Mouse (Mus musculus) right cerebral cortex, postnatal 25 days (tissue): Measurements from ENCODE around the gene E330009J07Rik.

Experiments used
- DNase-seq: peaks from one replicate; pipeline ENCODE4 v3.0.0; 2022

Gene E330009J07Rik

DNA sequence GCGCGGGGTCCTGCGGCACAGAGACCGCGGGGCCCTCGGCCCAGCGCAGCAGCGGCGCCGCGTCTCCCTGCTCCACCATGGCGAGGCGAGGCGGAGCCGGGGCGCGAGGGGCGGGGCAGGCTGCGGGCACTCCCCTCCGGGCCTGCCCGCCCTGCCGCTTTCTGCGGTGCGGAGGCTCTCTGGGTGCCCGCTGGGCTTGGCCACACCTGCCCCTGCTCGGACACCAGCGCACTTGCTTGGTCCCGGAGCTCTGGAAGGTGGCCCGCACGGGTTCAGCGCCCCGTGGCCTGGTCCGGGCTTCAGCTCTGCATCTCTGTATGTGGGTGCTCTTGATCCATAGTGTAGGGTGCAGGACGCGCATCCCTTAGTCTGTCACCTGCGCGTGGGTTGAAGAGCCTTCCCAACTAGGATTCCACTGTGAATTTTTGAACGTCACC is at the start of gene E330009J07Rik:
E330009J07Rik (minus strand) TSS at position 89 of the 437 bp plus-strand sequence.
- peak; percentile 87 for DNase-seq

DNA sequence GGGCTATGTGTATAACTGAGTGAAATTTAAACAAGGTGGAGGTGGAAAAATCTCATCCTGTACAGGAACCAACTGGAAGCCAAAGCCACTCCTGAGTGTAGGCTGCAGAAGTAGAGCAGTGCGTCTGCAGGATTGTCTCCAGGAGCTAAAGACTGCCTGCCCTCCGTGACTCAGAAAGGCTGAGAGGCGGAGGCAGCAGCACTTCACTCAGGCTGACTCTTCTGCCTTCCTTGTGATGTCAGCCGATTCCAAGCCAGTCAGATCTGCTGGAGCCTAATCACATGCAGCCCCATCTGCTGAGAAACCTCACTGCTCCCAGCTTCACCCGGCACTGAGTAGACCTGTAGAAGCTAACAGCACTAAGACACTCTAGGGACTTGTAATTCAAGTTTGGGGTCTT is 46.4 kb upstream of the E330009J07Rik start:
- DNase-seq: no peak

DNA sequence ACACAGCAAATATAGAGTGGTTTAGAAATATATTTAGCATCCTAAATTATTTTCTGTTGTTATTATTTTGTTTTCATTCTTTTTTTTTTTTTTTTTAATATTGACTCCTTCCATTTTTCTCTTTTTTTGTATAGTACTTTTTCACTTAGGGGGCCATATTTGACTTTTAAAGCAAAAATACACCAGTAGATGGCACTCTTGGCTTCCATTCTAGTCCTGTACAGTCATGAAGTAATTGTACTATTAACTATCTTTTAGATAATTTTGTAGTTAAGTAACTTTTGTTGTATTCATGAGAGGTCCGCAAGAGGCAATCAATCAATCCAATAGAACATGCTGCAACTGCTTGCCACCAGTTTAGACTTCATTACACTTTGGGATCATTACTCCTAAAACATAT is 43.8 kb upstream of the E330009J07Rik start:
- no peak for DNase-seq

DNA sequence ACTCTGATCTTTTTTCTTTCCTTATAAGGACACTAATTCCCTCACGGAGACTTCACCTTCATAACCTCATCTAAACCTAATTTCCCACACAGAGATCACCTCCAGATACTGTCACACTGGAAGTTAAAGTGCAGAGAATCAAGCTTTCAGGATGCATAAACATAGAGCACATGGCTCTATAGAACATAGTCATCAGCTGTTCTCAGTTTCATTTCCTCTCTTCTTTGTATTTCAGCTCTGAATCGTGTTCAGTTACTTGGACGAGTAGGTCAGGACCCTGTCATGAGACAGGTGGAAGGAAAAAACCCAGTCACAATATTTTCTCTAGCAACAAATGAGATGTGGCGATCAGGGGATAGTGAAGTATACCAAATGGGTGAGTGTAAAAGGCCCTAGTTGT is 40.2 kb upstream of the E330009J07Rik start:
- DNase-seq: no peak

DNA sequence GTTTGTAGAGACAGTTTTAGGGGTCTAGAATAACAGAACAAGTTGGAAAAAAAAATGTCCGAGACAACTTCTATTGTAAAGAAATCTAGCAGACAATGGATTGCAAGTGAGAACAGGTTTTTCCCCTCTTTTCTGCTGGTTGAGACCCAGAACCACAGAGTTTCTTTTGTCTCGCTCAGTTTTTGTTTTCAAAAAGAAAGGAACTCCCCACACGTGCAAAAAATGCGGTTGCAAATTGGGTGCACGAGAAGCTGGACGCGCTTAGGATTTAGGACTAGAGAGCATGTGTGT is 35.7 kb upstream of the E330009J07Rik start:
- no peak for DNase-seq

DNA sequence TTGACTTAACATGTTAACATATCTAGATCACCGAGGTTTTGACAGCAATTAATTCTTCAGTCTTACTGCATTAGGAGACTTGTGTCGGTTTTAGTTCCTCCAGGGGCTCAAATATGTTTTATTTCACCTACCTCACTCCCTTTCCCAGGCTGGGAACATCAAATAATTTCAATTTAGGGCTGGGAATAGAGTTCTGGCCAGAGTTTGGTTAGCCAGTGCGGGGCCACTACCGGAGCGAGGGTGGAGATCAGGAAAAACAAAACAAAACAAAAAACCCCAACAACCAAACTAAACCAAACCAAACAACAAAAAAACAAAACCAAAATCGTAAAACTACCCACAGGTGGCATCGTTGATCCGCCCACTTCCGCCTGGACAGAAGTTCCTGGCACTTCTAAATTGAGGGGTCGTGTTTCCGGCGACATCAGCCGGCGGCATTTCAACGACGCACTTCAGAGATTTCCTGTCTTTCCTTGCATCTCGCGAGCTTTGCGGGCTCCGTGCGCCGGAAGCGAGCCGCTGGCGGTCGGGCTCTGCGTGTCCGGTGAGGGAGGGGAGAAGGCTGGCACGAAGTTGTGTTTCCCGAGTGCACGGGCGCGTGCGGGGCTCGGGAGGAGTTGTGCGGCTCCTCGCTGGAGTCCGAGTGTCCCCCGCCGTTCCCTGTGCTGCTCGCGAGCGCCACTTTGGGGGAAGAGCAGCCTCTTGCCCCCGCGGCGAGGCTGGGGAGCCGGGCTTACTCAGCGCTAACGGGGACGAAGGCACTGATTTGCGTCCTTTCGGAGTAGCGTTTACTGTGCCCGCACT is 35.2 kb upstream of the E330009J07Rik start, which contains the start of gene Ssbp1:
Ssbp1 (plus strand) TSS at position 437 of the 804 bp plus-strand sequence.
- DNase-seq: peak; percentile 91

DNA sequence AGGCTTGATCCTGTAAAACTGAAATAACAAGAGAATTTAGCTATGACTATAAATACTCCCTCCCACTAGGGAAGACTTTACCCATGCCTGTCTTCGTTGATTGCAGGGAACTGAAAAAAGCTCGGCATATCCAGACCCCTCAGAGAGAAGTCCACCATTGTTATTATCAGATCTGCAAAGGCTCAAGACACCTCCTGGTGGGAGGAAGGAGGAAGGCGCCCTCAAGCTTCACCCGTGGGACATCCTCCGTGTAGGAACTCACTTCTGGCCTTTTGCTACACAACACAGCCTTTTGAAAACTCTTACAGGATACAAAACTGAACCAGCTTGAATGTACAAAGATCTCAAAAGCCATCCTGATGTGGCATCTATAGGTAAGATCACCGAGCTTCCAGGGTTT is 29.8 kb upstream of the E330009J07Rik start:
- DNase-seq: no peak

DNA sequence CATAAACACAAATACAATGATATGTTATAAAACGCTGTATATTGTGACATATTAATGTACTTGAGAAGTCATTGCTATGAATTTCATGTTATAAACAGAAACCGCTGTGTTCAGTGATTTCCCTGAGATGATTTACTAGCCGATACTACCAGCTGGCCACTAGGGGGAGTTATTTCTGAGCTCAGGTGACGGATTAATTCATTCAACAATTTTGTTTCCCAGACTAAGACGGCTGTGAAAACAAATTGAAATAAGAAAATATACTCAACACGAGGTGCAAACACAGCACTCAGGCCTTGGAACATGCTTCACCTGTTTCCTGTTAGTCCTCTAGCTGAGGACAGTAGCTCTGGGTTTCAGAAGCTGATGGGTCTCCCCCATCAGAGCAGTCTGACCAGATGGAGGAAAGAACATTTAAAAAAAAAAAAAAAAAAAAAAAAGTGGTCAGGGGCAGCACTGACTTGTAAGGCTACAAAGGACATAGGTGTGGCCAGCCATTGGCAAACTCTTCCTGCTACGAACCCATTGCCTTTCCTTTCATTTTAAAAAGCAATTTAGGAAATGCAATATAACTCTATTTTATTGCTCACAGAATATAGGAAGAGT is 18.6 kb upstream of the E330009J07Rik start:
- DNase-seq: no peak

DNA sequence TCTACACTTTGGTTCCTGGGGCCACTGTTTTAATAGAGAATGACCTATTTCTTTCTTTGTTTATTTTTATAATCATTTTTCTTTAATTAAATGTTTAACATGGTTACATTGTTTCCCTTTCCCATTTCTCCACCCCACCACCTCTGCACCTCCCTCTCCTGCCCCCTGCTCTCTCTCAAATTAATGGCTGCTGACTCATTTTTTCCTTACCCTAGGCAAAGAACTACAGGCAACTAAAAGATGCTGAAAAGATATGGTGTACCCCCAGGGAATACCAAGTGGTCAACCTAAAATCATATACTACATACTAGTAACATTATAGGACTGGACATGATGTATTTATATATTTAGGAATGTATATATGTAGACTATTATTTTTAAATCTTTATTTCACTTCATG is 12.7 kb upstream of the E330009J07Rik start:
- no peak for DNase-seq

DNA sequence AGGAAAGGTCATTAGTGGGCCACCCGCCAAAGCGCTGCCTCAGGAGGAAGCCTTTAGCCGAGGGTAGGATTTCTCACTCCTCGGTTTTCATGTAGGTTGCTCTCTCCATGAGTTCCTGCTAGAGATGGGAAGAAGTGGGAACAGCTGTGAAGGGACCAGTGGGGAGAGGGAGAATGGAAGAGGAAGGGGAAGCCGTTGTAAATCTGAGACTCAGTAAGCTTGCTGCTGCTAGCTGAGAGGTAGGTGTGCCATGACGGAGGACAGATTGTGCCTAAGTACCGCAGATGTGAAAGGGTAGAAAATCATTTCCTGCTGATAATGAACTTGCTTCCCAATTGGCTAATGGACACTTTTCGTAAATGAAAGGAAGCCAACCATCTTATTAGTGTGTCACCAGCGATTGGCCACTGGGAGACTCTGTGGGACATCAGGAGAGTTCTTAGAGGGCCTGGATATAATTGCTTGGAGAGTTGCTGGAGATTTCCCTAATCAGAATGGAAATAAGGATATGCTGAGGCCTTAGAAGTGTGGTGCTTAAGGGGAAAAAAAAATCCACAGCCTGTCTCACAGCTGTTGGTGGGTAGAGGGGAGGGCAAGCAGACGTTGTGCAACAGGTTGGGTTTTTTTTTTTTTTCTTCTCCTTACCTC is 7.5 kb upstream of the E330009J07Rik start:
- no peak for DNase-seq

DNA sequence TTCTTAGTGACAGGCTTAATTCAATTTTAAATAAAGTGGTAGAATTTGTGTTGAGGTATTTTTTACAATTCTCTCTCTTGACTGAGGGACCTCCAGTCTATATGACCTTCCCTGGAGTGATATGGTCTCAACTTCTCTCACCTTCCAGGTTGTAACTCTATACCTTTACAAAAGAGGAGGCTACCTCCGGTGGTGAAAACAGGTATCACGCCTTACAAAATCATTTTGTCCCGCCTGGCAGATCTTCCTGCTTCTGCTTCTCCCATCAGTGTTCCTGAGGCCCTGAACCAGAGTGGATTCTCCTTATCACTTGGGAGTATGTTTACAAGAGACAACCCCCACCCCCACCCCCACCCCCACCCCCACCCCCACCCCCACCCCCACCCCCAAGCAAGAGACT is 5.8 kb upstream of the E330009J07Rik start:
- DNase-seq: no peak

DNA sequence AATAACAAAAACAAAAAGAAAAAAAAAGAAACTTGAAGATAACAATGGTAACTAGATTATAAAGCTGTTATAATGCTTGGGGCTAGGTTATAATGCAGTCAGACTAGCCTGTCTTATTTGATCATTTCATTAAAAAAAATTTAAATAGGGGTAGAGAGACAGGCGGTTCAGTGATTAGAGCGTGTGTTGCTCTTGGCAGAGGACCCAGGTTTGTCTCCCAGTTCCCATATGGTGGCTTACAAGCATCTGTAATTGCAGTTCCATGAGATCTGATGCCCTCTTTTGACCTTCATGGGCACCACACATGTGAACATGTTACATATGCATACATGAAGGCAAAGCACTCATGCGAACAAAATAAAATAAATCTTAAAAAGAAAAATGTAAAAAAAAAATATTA is 5.3 kb upstream of the E330009J07Rik start:
- no peak for DNase-seq

DNA sequence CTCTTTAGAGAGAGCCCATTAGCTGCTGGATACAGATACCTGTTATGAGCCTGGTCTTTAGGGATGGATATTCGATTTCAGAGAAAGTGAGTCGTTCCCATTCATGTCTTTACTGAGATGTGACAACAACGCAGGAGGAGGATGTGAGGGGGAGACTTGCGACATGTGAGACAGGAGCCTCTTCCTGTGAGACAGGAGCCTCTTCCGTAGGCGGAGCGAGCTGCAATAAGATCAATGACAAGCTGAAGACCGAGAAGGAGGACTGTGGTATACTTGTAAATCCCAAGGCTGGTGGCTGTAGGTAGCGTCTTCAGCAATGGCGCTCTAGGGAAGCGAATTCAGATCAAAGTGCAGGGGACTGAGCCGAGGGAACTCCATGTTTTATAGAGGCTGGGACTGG is 3.8 kb upstream of the E330009J07Rik start:
- DNase-seq: no peak

DNA sequence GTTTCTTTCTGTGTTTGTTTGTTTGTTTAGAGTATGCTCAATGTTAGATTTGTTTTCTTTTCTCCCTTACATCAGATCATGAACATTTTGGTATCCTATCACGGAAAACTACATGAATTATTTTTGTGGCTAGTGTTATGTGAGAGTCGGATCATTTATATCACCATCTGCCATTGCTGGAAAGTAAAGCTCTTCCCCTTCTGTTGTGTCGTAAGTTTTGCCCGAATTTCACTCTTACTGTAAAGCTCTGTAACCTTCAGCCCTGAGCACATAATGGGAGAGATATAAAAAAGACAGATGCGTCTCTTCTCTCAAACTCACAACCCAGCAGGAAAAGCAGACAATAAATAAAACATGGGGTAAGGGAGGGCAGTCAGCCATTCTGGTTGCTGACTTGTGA is 3.0 kb upstream of the E330009J07Rik start, which contains the start of gene Wee2:
Wee2 (plus strand) TSS at position 153 of the 400 bp plus-strand sequence.
- no peak for DNase-seq

DNA sequence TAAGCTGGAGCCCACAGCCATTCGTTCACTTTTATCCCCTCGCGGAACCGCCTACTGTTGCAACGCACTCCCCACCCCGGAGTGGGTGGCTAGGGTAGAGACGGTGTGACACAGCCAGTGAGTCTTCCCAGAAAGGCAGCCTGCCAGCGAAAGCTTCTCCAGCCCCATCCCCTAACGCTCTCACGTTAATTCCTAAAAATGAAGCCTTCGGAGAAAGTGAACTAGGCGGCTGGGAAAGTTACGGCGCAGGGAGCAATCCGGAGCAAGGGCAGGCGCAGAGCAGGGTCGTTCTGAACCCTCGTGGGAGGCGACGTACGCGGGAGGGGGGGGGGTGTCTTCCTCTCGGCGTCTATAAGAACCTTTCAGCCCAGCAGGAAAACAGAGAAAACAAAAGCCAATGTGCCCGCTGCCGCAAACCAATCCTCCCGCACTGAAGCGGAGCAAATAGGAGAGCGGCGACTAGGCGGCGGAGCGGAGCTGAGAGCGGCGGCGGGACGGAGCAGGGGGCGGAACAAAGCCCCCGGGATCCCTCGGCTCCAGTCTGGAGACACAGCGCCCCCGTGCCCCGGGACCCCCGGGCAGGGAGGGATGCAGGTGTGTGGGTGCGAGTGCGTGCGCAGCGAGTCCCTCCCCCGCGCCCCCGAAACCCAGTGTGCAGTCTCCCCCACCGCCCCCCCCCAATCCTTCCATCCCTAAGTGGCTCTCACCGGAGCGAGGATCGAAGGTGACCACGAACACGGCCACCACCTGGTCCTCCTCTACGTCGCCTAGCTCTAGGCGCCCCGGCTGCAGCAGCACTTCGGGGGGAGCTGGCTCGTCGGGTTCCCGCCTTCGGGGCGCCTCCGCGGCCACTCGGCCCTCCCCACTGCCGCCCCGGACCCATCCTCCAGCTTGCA is 536 bp downstream of the E330009J07Rik start:
- peak; percentile 83 for DNase-seq

DNA sequence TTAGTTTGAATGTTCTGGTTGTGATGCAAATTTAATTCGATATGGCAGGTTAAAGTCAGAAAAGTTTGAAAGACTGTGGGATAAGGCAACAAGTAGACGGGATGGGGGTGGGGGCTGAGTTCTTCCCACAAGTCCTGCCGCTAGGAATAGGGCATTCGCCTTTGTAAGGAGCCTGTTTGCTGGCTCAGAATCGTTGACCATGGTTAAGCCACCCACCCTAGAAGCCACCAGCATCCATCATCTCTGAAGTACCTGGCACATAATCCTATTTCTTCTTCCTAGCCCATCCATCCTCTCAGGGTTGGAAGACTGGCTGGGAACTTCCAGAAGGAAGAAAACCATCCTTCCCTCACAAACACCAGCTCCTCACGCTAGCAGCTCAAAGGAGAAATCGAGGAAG is 1.2 kb downstream of the E330009J07Rik start:
- no peak for DNase-seq

DNA sequence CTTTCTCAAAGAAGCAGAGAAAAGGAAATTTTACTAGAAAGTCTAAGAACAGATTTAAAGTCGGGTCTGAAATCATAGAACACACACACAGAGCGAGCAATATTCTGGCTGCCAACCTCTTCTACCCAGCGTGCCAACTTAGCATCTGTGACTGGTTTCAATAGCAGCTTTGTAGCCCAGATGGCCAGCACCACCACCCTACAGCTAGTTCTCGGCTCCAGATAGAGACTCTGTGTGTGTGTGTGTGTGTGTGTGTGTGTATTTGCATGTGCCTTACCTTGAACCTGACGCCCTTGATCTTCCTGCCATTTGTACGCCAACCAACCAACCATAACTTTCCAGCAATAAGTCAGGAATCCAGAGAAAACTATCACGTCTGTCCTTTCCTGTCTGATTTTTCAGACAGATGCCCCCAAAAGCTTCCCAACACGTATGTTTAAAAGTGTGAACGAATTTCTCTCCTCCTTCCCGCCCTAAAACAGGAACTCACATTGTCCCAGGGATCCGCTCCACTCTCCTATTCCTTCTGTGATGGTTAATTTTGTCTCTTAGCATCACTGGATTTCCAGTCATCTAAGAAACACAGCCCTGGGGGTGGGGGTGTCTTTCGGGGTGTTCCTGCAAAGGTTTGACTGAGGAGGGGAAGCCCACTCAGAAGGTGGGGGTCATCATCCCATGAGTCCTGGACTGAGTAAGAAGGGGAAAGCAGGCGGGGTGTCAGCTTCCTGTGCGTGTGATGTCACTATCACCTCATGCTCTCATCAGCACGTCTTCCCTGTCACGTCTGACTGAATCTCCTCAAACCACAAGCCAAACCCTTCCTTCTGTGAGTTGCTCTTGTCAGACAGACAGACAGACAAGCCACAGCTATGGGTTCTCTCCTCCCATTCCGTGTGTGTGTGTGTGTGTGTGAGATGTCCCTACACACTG is 3.3 kb downstream of the E330009J07Rik start:
- DNase-seq: peak; percentile 70

DNA sequence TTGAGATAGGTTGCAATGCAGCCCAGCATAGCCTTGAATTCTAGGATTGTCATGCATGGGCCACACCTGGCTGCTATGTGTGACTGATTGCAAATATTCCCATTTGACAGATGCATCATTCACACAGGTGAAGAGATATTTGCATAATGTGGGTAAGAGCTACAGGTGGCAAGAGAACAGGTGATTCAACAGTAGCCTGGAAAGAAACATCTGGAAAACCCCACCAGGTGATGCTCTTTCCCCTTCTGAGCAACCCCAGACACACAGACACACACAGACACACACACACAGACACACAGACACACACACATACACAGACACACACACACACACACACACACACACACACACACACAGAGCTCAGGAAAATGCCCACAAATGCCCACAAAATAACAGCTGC is 4.1 kb downstream of the E330009J07Rik start:
- DNase-seq: no peak

DNA sequence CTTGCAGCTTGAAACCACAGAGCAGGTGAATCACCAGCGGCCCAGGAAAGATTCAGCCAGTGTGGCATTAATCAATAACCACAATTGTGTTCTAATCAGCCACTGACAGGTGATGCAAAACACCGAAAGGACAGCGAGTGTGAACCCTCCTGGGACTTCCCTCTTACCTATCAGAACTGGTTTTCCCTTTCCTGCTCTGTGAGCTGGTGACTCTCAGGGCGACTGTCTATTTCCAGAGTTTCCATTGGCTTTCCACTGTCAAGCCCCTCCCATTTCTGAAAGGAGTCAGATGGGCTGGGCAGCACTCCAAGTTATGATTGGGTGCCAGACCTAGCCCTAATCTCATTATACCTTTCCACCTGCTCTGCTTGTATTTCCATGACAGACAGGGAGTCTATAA is 4.6 kb downstream of the E330009J07Rik start:
- no peak for DNase-seq

DNA sequence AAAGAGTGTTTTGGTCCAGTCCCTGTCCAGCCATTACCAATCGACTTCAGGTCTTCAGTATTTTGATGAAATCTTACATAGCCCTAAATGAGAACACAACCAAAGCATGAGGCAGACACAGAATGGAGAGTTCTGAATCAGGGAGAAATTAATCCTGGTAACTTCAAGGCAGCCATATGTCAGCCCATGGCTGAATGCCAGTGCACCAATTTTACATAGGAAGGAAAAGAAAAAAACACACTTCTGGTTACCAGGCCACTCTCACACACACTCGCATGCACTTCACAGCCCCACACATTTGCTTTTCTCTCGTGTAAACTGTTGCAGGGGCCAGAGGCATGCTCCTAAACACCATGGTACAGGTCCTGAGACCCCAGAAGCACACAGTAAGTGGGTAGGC is 5.1 kb downstream of the E330009J07Rik start:
- peak; percentile 31 for DNase-seq

DNA sequence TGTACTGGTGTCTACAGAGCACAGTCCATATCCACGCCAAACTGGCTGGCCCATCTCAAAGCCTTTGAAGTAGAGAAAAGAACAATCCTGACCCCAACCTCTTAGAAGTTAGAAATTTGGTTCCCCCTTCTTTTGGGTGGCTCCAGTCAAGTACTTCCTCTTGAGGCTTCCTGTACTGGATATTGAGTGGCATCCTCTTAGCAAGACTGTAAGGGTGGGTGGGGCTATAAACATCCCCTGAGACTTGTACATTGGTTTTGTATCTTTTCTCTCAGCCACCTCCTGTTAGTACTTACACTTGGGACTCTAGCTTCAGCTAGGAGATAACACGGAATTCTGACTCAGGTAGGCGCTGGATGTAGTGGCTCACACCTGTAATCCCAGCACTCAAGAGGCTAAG is 5.7 kb downstream of the E330009J07Rik start:
- no peak for DNase-seq

DNA sequence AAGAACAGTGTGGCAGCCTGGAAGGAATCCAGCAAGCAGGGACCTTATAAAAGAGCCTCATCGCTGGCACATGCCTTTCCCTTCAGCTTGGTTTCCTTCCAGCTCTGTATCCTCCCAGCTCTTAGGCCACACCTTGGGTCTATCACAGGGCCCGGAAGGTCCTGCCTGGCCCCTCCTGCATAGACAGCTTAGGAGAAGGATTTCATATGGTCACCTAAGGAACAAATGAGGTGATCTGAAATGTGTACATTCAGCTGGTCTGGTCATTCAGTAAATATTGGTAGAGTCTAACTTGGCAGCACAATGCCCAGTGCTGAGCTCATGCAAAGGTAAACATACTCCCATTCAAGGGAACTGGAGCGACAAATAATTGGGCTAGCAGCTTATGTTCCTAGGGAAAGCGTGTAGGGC is 6.4 kb downstream of the E330009J07Rik start:
- DNase-seq: no peak
